Mouse (Mus musculus) heart, embryonic 11.5 days (tissue): ENCODE data around the gene Spock2. TPM values are rescaled to one million over a fixed set of nuclear protein-coding genes. Genes with fewer than 3 reads are reported as not detected.

Experiments
- ATAC-seq: fragments of 200-750 bp; cut with Nextera tagmentation; replicated peaks from 2 replicates; pipeline ENCODE4 v1.8.0; 2017; ENCODE audit warnings: moderate library complexity; ENCODE audit not compliant: insufficient number of reproducible peaks, low FRiP score, low TSS enrichment
- H3K27ac ChIP-seq: fragments of 300-500 bp; sonication (generic); 2 replicates; pipeline ENCODE4 v1.5.1; 2014; ENCODE audit warnings: mild to moderate bottlenecking, low read depth, low read length
- H3K27me3 ChIP-seq: fragments of 300-500 bp; sonication (generic); 2 replicates; pipeline ENCODE4 v1.6.1; 2014; ENCODE audit warnings: mild to moderate bottlenecking, low read length, mixed read lengths; ENCODE audit not compliant: control insufficient read depth, insufficient read depth
- H3K36me3 ChIP-seq: fragments of 300-500 bp; sonication (generic); 2 replicates; pipeline ENCODE4 v1.6.1; 2014; ENCODE audit warnings: mild to moderate bottlenecking, low read length, moderate library complexity, mixed read lengths; ENCODE audit not compliant: control insufficient read depth, insufficient read depth
- H3K4me1 ChIP-seq: fragments of 300-500 bp; sonication (generic); 2 replicates; pipeline ENCODE4 v1.6.1; 2014; ENCODE audit warnings: low read length; ENCODE audit not compliant: control insufficient read depth, insufficient read depth
- H3K4me2 ChIP-seq: fragments of 300-500 bp; sonication (generic); 2 replicates; pipeline ENCODE4 v1.6.1; 2014; ENCODE audit warnings: mild to moderate bottlenecking, moderate library complexity
- H3K4me3 ChIP-seq: fragments of 300-500 bp; sonication (generic); 2 replicates; pipeline ENCODE4 v1.5.1; 2014; ENCODE audit warnings: low read depth, low read length
- H3K9ac ChIP-seq: fragments of 300-500 bp; sonication (generic); 2 replicates; pipeline ENCODE4 v1.6.1; 2014; ENCODE audit warnings: mild to moderate bottlenecking, low read depth, low read length, moderate library complexity
- H3K9me3 ChIP-seq: fragments of 300-500 bp; sonication (generic); replicated peaks from 2 replicates; pipeline ENCODE4 v1.6.1; 2016; ENCODE audit warnings: low read length; ENCODE audit not compliant: control insufficient read depth
- WGBS: fragments of 180-500 bp; shearing (Covaris S2); extraction: QIAGEN DNeasy Blood & Tissue Kit; methylation state at CpG from one replicate; pipeline ENCODE4 v1.1.7; 2014; ENCODE audit not compliant: insufficient replicate concordance; 5-methylcytosine and 5-hydroxymethylcytosine counted together
- polyA plus RNA-seq: library from polyadenylated mRNA; unstranded; fragments of >200 nt; fragmentation: Nextera tagmentation; extraction: Ambion mirVana; gene quantifications from 2 replicates; pipeline ENCODE4 v1.2.1, GENCODE M21; 2014

Gene Spock2
- polyA plus RNA-seq, 1 experiment from 2014 or later, result 1.2 TPM

- Histone ChIP-seq H3K9me3 (no peaks in the 10 kb centered on the region), H3K36me3 (no peaks in the 10 kb centered on the region), H3K27ac (no peak overlapping the region), H3K4me3 (no peak overlapping the region), H3K4me1 (peaks cover 18% of the 10 kb centered on the region), H3K4me2 (no peak overlapping the region), H3K27me3 (peaks cover 67% of the 10 kb centered on the region), H3K9ac (no peak overlapping the region)
- ATAC-seq, result no peak
- WGBS, result 85% methylated on average over 9 of the region's 9 CpGs
Observed at GRCm38 (mm10) chr10:60113965-60114690, 8.1 kb downstream of the Spock2 start.

GRCm38 (mm10) chr10:60115345-60116185 is 9.5 kb downstream of the Spock2 start:
- Histone ChIP-seq H3K4me1 (peaks cover 18% of the 10 kb centered on the region), H3K27ac (no peak overlapping the region), H3K36me3 (no peaks in the 10 kb centered on the region), H3K9me3 (no peaks in the 10 kb centered on the region), H3K4me2 (no peak overlapping the region), H3K9ac (no peak overlapping the region), H3K27me3 (peaks cover 64% of the 10 kb centered on the region), H3K4me3 (no peak overlapping the region)
- WGBS, result 8% methylated on average over 14 of the region's 14 CpGs
- no peak for ATAC-seq

DNA sequence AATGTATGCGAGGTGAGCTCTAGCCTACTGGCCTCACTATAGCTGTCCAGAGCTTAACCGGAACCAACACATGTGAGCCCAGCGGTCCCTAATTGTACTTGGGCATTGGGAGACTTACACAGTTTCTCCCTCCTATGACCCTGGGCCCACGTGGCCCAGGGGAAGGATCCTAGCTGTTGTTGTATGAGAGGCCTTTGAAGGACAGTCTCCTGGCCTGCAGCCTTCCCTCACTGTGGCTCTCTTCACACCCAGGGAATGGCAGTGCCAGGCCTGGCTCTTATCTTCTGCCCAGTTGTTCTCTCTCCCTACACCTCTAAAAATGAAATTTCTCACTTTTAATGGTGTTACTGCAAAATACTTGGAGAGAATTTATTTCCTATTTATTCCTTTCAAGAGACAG is 11.0 kb downstream of the Spock2 start:
- Histone ChIP-seq H3K27me3 (peaks cover 58% of the 10 kb centered on the region), H3K4me1 (peaks cover 18% of the 10 kb centered on the region), H3K9me3 (no peaks in the 10 kb centered on the region), H3K4me2 (no peak overlapping the region), H3K4me3 (no peak overlapping the region), H3K27ac (no peak overlapping the region), H3K9ac (no peak overlapping the region), H3K36me3 (no peaks in the 10 kb centered on the region)
- 54% methylated on average over 4 of the region's 4 CpGs for WGBS
- ATAC-seq, result no peak

DNA sequence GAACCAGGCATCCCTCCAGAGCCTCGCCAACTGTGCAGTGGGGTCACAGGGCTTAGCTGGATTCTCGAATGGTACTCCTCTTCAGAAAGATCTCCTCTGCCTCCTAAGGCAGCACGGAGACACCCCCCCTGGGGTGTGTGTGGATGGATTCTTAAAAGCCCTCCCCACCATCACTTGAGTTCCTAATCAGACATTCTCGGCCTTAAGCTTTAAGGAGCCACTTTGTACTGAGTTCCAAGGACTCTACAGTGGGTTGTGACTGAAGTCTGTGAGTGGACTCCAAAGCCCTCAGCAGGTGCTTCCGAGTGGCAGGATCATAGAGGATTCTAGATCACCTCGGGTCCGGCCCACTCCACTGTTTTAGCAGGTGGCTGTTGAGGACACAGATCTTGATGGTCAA is 12.4 kb downstream of the Spock2 start:
- Histone ChIP-seq H3K9me3 (no peaks in the 10 kb centered on the region), H3K36me3 (no peaks in the 10 kb centered on the region), H3K4me2 (no peak overlapping the region), H3K27me3 (peaks cover 46% of the 10 kb centered on the region), H3K4me1 (peaks cover 18% of the 10 kb centered on the region), H3K27ac (no peak overlapping the region), H3K4me3 (no peak overlapping the region), H3K9ac (no peak overlapping the region)
- no peak for ATAC-seq
- WGBS, result 48% methylated on average over 7 of the region's 7 CpGs

DNA sequence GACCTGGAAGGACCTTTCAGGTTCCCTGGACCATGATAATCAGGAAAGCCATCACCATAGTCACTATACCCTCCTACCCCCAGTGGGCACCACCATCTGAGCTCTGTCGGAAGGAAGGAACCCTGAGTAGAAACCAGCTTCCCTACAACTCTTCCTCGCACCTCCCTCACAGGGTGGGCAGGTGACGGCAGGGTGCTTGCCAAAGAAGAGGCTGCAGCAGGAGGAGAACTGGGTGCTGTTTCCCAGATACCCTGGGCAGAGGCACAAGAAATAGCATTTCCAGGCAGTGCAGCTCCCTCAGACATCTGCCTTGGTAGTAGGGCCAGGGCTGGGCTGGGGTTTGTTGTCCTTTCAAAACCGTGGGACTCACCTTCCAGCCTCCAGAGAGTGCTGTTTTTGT is 14.6 kb downstream of the Spock2 start:
- H3K36me3 ChIP-seq, result no peaks in the 10 kb centered on the region
- ATAC-seq, result no peak
- H3K4me1 ChIP-seq, result peaks cover 14% of the 10 kb centered on the region
- no peaks in the 10 kb centered on the region for H3K9me3 ChIP-seq
- no peak overlapping the region for H3K9ac ChIP-seq
- peaks cover 42% of the 10 kb centered on the region for H3K27me3 ChIP-seq
- no peak overlapping the region for H3K4me3 ChIP-seq
- H3K4me2 ChIP-seq, result no peak overlapping the region
- 72% methylated on average over 4 of the region's 4 CpGs for WGBS
- no peak overlapping the region for H3K27ac ChIP-seq

GRCm38 (mm10) chr10:60124078-60124477 is 18.1 kb downstream of the Spock2 start:
- WGBS, result 61% methylated on average over 6 of the region's 6 CpGs
- ATAC-seq, result no peak
- Histone ChIP-seq H3K27ac (no peak overlapping the region), H3K4me1 (no peaks in the 10 kb centered on the region), H3K9ac (no peak overlapping the region), H3K27me3 (peaks cover 41% of the 10 kb centered on the region), H3K9me3 (no peaks in the 10 kb centered on the region), H3K4me3 (no peak overlapping the region), H3K36me3 (no peaks in the 10 kb centered on the region), H3K4me2 (no peak overlapping the region)

GRCm38 (mm10) chr10:60125529-60126327 is 19.7 kb downstream of the Spock2 start:
- H3K4me1 ChIP-seq, result no peaks in the 10 kb centered on the region
- 21% methylated on average over 22 of the region's 22 CpGs for WGBS
- no peak overlapping the region for H3K27ac ChIP-seq
- no peak overlapping the region for H3K9ac ChIP-seq
- H3K27me3 ChIP-seq, result peaks cover 28% of the 10 kb centered on the region
- no peaks in the 10 kb centered on the region for H3K9me3 ChIP-seq
- no peaks in the 10 kb centered on the region for H3K36me3 ChIP-seq
- ATAC-seq, result peak; percentile 28; the same call in 1 of the 2 replicates
- H3K4me2 ChIP-seq, result peak overlapping the region; percentile 44
- peak overlapping the region; percentile 10; the same call in 1 of the 2 replicates for H3K4me3 ChIP-seq

DNA sequence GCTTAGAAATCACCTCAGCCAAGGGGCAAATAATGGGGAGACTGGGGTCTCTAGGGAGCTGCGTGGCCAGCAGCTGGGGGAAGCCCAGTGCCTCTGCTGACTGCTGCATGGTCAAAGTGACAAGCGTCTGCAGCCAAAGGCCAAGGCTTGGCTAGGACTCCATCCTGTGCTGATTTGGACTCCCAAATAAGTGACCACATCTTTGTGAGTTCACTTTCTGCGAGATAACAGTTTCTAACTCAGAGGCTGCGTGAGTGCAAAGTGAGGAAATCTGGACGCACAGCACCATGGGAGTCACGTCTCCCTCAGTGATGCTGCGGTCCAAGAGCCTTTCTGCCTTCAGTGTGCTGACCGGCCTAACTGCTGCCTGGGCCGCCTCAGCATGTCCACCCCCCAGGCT is 22.3 kb downstream of the Spock2 start:
- H3K27ac ChIP-seq, result no peak overlapping the region
- H3K36me3 ChIP-seq, result no peaks in the 10 kb centered on the region
- 66% methylated on average over 9 of the region's 9 CpGs for WGBS
- H3K9me3 ChIP-seq, result no peaks in the 10 kb centered on the region
- no peak for ATAC-seq
- H3K4me3 ChIP-seq, result no peak overlapping the region
- H3K9ac ChIP-seq, result no peak overlapping the region
- H3K27me3 ChIP-seq, result peaks cover 23% of the 10 kb centered on the region
- H3K4me1 ChIP-seq, result no peaks in the 10 kb centered on the region
- no peak overlapping the region for H3K4me2 ChIP-seq
